Mouse (Mus musculus) brain, embryonic 14.5 days (tissue): ENCODE results near the gene Ttf2. TPM values are rescaled to one million over a fixed set of nuclear protein-coding genes. Genes with fewer than 3 reads are reported as not detected.
A peak's percentile ranks its signal among the peaks of the same experiment; 100 is the strongest.

Experiments used
- DNase-seq: peaks from one replicate; pipeline ENCODE4 v3.0.0-alpha.2; 2011; ENCODE audit warnings: low read depth
- CTCF ChIP-seq: fragments of 200-500 bp; IDR thresholded peaks from 2 replicates; pipeline ENCODE4 v1.5.1; 2012; ENCODE audit warnings: inconsistent platforms, mild to moderate bottlenecking, moderate library complexity, borderline replicate concordance; ENCODE audit not compliant: insufficient read depth, insufficient read length; ENCODE audit errors: extremely low read depth
- POLR2A ChIP-seq: fragments of 200-500 bp; IDR thresholded peaks from 2 replicates; pipeline ENCODE4 v1.6.1; 2012; ENCODE audit warnings: mild to moderate bottlenecking, inconsistent platforms, borderline replicate concordance; ENCODE audit not compliant: poor library complexity, insufficient read depth, insufficient read length, severe bottlenecking; ENCODE audit errors: extremely low read depth
- polyA plus RNA-seq: library from polyadenylated mRNA; depleted of rRNA; stranded (reverse); fragments of >200 nt; gene quantifications from 2 replicates; pipeline ENCODE4 v1.2.3, GENCODE M21; 2012

Gene Ttf2
- polyA plus RNA-seq, 1 experiment = 6.0 TPM

GRCm38 (mm10) chr3:100961501-100961900, 8.0 kb downstream of the Ttf2 start:
- DNase-seq = no peak
- TF ChIP-seq POLR2A (no peak), CTCF (no peak)

- no peak for TF ChIP-seq POLR2A
- TF ChIP-seq CTCF = no peak
Measured at GRCm38 (mm10) chr3:100961007-100961406, 8.5 kb downstream of the Ttf2 start.

GRCm38 (mm10) chr3:100954616-100955015, 14.8 kb downstream of the Ttf2 start:
- no peak for DNase-seq
- TF ChIP-seq CTCF = peak; percentile 24; the same call in 1 of the 2 replicates
- TF ChIP-seq POLR2A = no peak

More at GRCm38 (mm10) chr3:100961007-100961406, 8.5 kb downstream of the Ttf2 start:
- DNase-seq = no peak

GRCm38 (mm10) chr3:100951531-100951930, 17.9 kb downstream of the Ttf2 start:
- no peak for TF ChIP-seq CTCF
- no peak for TF ChIP-seq POLR2A
- DNase-seq = no peak

GRCm38 (mm10) chr3:100947286-100947685, 22.2 kb downstream of the Ttf2 start:
- no peak for TF ChIP-seq POLR2A
- TF ChIP-seq CTCF = no peak
- no peak for DNase-seq

GRCm38 (mm10) chr3:100940496-100941037, 28.9 kb downstream of the Ttf2 start:
- no peak for DNase-seq
- TF ChIP-seq CTCF = no peak
- TF ChIP-seq POLR2A = no peak

- TF ChIP-seq CTCF = no peak
- TF ChIP-seq POLR2A = no peak
- DNase-seq = no peak
Measured at GRCm38 (mm10) chr3:100938211-100938610, 31.3 kb downstream of the Ttf2 start.

- TF ChIP-seq CTCF = no peak
- TF ChIP-seq POLR2A = no peak
- DNase-seq = no peak
Measured at GRCm38 (mm10) chr3:100936201-100936600, 33.3 kb downstream of the Ttf2 start.

GRCm38 (mm10) chr3:100935521-100935920, 33.9 kb downstream of the Ttf2 start:
- DNase-seq = no peak
- TF ChIP-seq POLR2A (no peak), CTCF (no peak)

- TF ChIP-seq CTCF = peak; percentile 24; the same call in 1 of the 2 replicates
- no peak for TF ChIP-seq POLR2A
- DNase-seq = no peak
Measured at GRCm38 (mm10) chr3:100932077-100932944, 37.2 kb downstream of the Ttf2 start.

- TF ChIP-seq POLR2A (no peak), CTCF (no peak)
- no peak for DNase-seq
Measured at GRCm38 (mm10) chr3:100931332-100932076, 38.0 kb downstream of the Ttf2 start.

GRCm38 (mm10) chr3:100925176-100925575, 44.3 kb downstream of the Ttf2 start:
- no peak for DNase-seq

More at GRCm38 (mm10) chr3:100925176-100925575, 44.3 kb downstream of the Ttf2 start:
- no peak for TF ChIP-seq CTCF
- no peak for TF ChIP-seq POLR2A
